Mouse (Mus musculus) heart, embryonic 14.5 days (tissue): Measurements from ENCODE around the gene Wbp1l. TPM values are rescaled to one million over a fixed set of nuclear protein-coding genes. Genes with fewer than 3 reads are reported as not detected.

Experiments used
- ATAC-seq: fragments of 200-750 bp; cut with Nextera tagmentation; 2 replicates; pipeline ENCODE4 v1.8.0; 2017; ENCODE audit warnings: low read depth, moderate TSS enrichment; ENCODE audit not compliant: insufficient number of reproducible peaks, insufficient read depth, low FRiP score
- H3K27ac ChIP-seq, 2 experiments: fragments of 200-500 bp in 1 of 2; fragments of 300-500 bp in 1 of 2; sonication (generic) in 1 of 2; replicated peaks in 1 of 2; 2 replicates each; pipeline ENCODE4 v1.5.1; 2012 to 2014; ENCODE audit warnings: low read depth in 2 of 2, low read length in 2 of 2, control low read depth in 1 of 2, mild to moderate bottlenecking in 1 of 2, mixed read lengths in 1 of 2; ENCODE audit not compliant: control insufficient read depth in 1 of 2, insufficient read depth in 1 of 2
- H3K27me3 ChIP-seq: fragments of 300-500 bp; sonication (generic); 2 replicates; pipeline ENCODE4 v1.6.1; 2014; ENCODE audit warnings: mild to moderate bottlenecking, low read length, control low read depth; ENCODE audit not compliant: control insufficient read depth, insufficient read depth
- H3K36me3 ChIP-seq: fragments of 300-500 bp; sonication (generic); 2 replicates; pipeline ENCODE4 v1.6.1; 2014; ENCODE audit warnings: mild to moderate bottlenecking, control low read depth, low read length, mixed read lengths; ENCODE audit not compliant: control insufficient read depth, insufficient read depth
- H3K4me1 ChIP-seq, 2 experiments: fragments of 200-500 bp in 1 of 2; fragments of 300-500 bp in 1 of 2; sonication (generic) in 1 of 2; 2 replicates each; pipeline ENCODE4 v1.6.1; 2012 to 2014; ENCODE audit warnings: low read length in 2 of 2, control low read depth in 1 of 2, mixed read lengths in 1 of 2; ENCODE audit not compliant: control insufficient read depth in 2 of 2, insufficient read depth in 2 of 2
- H3K4me2 ChIP-seq: fragments of 300-500 bp; sonication (generic); 2 replicates; pipeline ENCODE4 v1.6.1; 2014; ENCODE audit warnings: mild to moderate bottlenecking, low read length
- H3K4me3 ChIP-seq, 2 experiments: fragments of 200-500 bp in 1 of 2; fragments of 300-500 bp in 1 of 2; sonication (generic) in 1 of 2; 2 replicates each; pipeline ENCODE4 v1.5.1; 2012 to 2014; ENCODE audit warnings: low read length in 2 of 2, mild to moderate bottlenecking in 2 of 2, control low read depth in 1 of 2, low read depth in 1 of 2, moderate library complexity in 1 of 2; ENCODE audit not compliant: control insufficient read depth in 1 of 2, insufficient read depth in 1 of 2
- H3K9ac ChIP-seq: fragments of 300-500 bp; sonication (generic); 2 replicates; pipeline ENCODE4 v1.6.1; 2014; ENCODE audit warnings: mild to moderate bottlenecking, low read length
- H3K9me3 ChIP-seq: fragments of 300-500 bp; sonication (generic); 2 replicates; pipeline ENCODE4 v1.6.1; 2016; ENCODE audit warnings: low read length, control low read depth; ENCODE audit not compliant: control insufficient read depth
- WGBS: fragments of 180-500 bp; shearing (Covaris S2); extraction: QIAGEN DNeasy Blood & Tissue Kit; methylation state at CpG from one replicate; pipeline ENCODE4 v1.1.7; 2014; 5-methylcytosine and 5-hydroxymethylcytosine counted together
- polyA plus RNA-seq: library from polyadenylated mRNA; unstranded; fragments of >200 nt; fragmentation: Nextera tagmentation; extraction: Ambion mirVana; gene quantifications from 2 replicates; pipeline ENCODE4 v1.2.1, GENCODE M21; 2014

Gene Wbp1l
- polyA plus RNA-seq, 1 experiment from 2014 or later, result 48.8 TPM

DNA sequence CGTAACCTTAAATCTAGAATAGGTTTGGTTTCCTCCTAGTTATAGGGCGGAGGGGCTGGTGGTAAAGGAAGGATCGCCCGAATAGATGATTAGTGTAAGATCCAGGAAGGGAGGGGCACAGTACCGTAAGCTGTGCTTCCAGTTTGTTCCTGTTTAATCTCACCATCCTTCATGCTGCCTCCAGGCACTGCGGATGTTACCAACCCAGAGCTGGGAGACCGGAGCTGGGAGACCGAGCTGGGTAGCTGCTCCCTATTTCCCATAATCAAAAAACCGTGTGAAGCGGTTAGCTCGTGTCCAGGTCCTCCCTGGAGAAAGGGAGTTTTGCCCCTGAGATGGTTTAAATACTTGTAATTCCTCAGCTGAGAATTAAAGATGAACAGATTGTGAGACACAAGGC is 17.5 kb downstream of the Wbp1l start:
- Histone ChIP-seq H3K4me3 (no peak overlapping the region), H3K4me1 (peaks cover 48 to 61% of the 10 kb centered on the region in 2 experiments), H3K9me3 (no peaks in the 10 kb centered on the region), H3K36me3 (peaks cover 13% of the 10 kb centered on the region), H3K27ac (no peak overlapping the region), H3K9ac (0 out of 2 replicates have a peak overlapping the region, but pooled peaks have one; percentile 8), H3K4me2 (no peak overlapping the region), H3K27me3 (no peaks in the 10 kb centered on the region)
- WGBS, result 57% methylated on average over 11 of the region's 11 CpGs
- no peak for ATAC-seq

DNA sequence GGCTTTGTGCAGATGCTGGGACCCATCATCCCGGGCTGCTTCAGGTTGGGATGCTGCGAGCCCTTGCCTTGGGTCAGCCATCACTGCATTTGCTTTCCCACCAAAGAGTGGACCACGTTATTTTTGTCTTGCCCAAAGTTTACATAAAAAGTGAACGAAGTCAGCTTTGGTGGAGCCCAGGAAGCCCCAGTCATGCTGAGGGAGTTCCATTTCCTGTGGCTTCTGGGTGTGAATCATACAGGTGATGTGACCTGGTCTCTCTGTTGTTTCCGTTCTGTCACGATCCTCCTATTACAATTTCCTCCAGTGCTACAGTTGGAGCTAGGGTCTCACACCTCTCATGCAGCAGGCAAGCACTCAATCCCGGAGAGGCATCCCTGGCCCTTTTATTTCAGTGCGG is 18.5 kb downstream of the Wbp1l start:
- H3K4me3 ChIP-seq, result no peak overlapping the region
- peaks cover 13% of the 10 kb centered on the region for H3K36me3 ChIP-seq
- H3K4me2 ChIP-seq, result no peak overlapping the region
- H3K9ac ChIP-seq, result no peak overlapping the region
- peak overlapping the region; percentile 4 to 91; a peak in 2 of 4 replicates for H3K27ac ChIP-seq
- ATAC-seq, result no peak
- H3K4me1 ChIP-seq, result peaks cover 57 to 70% of the 10 kb centered on the region in 2 experiments
- 72% methylated on average over 8 of the region's 8 CpGs for WGBS
- no peaks in the 10 kb centered on the region for H3K9me3 ChIP-seq
- no peaks in the 10 kb centered on the region for H3K27me3 ChIP-seq

DNA sequence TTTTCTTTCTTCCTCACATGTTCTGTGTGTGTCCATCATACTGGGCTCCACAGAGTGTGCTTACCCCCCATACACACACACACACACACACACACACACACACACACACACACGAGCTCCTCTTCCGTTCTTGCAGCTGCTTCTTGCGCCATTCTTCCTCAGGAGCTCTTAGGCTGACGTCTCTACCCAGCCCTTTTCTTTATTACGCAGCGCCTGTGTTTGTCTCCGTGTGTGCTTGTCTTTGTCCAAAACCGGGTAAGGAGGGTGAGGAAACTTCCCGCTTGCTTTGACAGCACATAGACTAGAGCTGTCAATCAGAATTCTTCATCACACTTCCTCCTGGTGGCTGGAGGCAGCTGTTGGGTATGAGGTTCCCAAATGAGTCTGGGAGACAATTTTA is 19.4 kb downstream of the Wbp1l start:
- Histone ChIP-seq H3K36me3 (peaks cover 12% of the 10 kb centered on the region), H3K27ac (peak overlapping the region; percentile 33 to 91; a peak in 3 of 4 replicates), H3K4me1 (peaks cover 64 to 80% of the 10 kb centered on the region in 2 experiments), H3K4me3 (no peak overlapping the region), H3K4me2 (peak overlapping the region; percentile 32; the same call in 1 of the 2 replicates), H3K9ac (peak overlapping the region; percentile 41), H3K27me3 (no peaks in the 10 kb centered on the region), H3K9me3 (no peaks in the 10 kb centered on the region)
- ATAC-seq, result no peak
- WGBS, result 60% methylated on average over 9 of the region's 9 CpGs

DNA sequence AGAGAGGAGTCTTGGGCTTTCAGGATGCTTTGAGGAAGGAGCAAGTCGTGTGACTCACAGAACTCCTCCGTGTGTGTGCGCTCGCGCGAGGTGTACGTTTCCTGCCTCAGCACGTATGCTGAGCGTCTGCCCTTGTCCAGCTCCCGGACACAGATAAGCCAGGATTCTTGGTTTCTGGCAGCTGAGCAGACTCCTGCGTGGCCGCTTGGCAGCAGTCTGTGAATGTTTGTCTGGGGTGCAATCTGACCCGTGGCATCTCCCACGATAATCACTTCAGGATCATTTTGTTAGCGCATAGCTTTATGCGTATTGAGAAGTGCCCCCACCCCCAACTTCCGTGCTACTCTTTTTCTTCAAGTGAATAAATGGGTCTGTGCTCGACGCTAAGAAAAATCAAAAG is 20.1 kb downstream of the Wbp1l start:
- Histone ChIP-seq H3K4me1 (peaks cover 66 to 81% of the 10 kb centered on the region in 2 experiments), H3K9ac (peak overlapping the region; percentile 44; the same call in 1 of the 2 replicates), H3K9me3 (no peaks in the 10 kb centered on the region), H3K27me3 (no peaks in the 10 kb centered on the region), H3K36me3 (peaks cover 5% of the 10 kb centered on the region; the same call in 1 of the 2 replicates), H3K27ac (peak overlapping the region; percentile 33 to 91), H3K4me2 (peak overlapping the region; percentile 32), H3K4me3 (no peak overlapping the region)
- 15% methylated on average over 19 of the region's 19 CpGs for WGBS
- no peak for ATAC-seq

DNA sequence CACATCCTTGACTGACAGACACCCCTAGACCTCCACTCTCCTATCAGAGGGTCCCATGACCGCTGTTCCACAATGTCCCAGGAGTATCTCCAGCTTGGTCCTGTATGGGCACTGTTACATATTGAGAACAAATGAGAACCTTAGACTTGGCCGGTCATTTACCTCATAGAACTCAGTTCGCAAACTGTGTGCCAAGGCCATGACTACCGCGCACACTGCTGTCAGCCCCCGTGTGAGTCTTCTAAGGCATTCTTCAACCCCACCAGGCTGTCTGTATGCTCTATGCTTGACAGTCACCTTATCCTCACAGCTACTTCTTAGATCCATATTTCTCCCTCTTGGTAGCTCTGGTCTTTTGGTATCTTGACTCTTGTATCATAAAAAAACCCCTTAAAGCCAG is 20.6 kb downstream of the Wbp1l start:
- Histone ChIP-seq H3K4me1 (peaks cover 69 to 85% of the 10 kb centered on the region in 2 experiments), H3K4me2 (peak overlapping the region; percentile 32), H3K9me3 (no peaks in the 10 kb centered on the region), H3K36me3 (no peaks in the 10 kb centered on the region), H3K27me3 (no peaks in the 10 kb centered on the region), H3K4me3 (no peak overlapping the region), H3K9ac (peak overlapping the region; percentile 44), H3K27ac (peak overlapping the region; percentile 33 to 91)
- WGBS, result 73% methylated on average over 6 of the region's 6 CpGs
- ATAC-seq, result no peak

DNA sequence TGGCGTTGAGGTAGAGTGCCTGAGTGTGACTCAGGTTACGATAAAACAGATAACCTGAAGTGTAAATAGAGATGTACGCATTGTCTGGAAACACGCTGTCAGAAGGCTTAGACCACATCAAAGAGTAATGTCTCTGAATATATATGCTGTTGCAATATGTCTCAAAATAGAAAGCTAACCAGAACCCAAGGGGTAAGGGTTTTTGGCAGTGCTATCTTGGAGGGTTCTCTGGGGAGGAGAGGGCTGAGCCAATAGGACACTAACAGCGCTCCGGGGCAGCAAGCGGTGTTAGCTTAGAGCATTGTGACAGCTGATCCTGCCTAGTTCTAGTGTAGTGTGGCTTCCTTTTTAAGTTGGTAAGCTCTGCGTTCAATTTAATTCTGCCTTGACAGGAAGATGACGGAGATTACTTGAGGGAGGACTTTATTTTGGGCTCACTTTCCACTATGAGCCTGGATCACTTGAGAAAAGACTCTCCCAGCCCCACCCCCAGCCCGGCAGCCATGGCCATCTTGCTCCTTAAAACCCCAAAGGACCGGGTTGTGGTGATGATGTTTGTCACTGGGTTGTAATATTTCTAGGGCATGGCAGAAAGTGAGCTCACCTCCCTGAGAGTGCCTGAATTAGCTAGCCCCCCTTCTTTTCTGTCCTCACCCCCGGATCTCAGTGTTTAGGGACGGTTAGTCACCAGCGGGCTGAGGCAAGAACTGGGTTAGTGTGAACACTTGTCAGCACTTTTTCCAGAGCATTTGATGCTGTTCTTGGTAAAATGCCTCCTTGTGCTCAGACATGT is 21.3 kb downstream of the Wbp1l start:
- peak overlapping the region; percentile 27 to 91; a peak in 3 of 4 replicates for H3K27ac ChIP-seq
- no peaks in the 10 kb centered on the region for H3K27me3 ChIP-seq
- H3K4me3 ChIP-seq, result no peak overlapping the region
- H3K4me2 ChIP-seq, result peak overlapping the region; percentile 32; the same call in 1 of the 2 replicates
- H3K9ac ChIP-seq, result 0 out of 2 replicates have a peak overlapping the region, but pooled peaks have one; percentile 16
- H3K4me1 ChIP-seq, result peaks cover 75 to 92% of the 10 kb centered on the region in 2 experiments
- no peak for ATAC-seq
- no peaks in the 10 kb centered on the region for H3K9me3 ChIP-seq
- peaks cover 4% of the 10 kb centered on the region for H3K36me3 ChIP-seq
- WGBS, result 28% methylated on average over 14 of the region's 14 CpGs

DNA sequence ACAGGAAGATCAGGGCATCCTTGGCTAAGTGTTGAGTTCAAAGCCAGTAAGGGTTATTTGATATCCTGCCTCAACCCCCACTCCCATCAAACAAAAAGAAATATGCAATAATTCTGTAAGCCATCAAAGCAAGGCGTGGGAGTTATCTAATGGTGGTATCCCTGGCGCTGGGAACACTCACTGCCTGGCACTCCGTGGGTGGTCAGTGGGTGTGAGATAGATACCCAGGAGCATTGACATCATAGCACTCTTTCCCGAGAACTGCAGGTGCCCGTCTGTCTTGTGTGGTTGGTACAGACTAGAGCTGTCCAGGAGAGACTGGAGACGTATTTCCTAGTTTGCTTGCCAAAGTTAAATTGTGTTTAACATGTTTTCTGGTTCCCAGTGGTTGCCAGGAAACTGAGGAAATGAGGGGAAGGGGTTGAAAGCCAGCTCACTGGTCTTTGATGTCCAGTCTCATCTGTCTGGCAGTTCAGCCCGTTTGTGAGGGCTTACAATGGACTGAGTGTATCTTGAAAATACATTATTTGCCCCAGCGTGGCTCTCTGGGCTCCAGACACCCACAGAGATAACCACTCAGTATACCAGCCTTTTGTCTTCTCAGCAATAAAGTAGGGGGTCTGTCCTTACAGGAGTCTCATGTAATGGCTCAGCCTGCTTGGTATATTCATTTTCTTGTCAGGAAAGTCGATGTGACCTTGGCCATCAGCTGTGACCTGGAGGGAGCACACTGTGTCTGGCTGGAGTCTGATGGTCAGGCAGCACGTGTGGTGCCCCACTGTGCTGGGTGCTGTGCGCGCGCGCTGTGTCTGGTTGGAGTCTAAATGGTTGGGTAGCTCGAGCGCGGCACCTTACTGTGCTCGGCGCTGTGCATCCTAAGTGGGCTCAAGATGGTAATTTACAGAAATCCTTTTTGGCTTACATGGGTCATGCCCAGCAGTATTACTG is 22.6 kb downstream of the Wbp1l start:
- Histone ChIP-seq H3K4me2 (0 out of 2 replicates have a peak overlapping the region, but pooled peaks have one; percentile 6), H3K9ac (peak overlapping the region; percentile 80; the same call in 1 of the 2 replicates), H3K27ac (peak overlapping the region in 1 of 2 experiments; percentile 91; a peak in 3 of 4 replicates), H3K4me1 (peaks cover 69 to 91% of the 10 kb centered on the region in 2 experiments), H3K36me3 (peaks cover 14% of the 10 kb centered on the region), H3K9me3 (no peaks in the 10 kb centered on the region), H3K27me3 (no peaks in the 10 kb centered on the region), H3K4me3 (no peak overlapping the region)
- 67% methylated on average over 19 of the region's 19 CpGs for WGBS
- no peak for ATAC-seq
